Mouse (Mus musculus): Measurements from ENCODE around the gene Rap1gap. TPM values are rescaled to one million over a fixed set of nuclear protein-coding genes. Genes with fewer than 3 reads are reported as not detected.

The Rap1gap gene
- polyA plus RNA-seq, 1 experiment from 2014 or later, result 1.2 TPM

Other genes starting within 250 kb of the Rap1gap start
- gene Cela3b, start 234.2 kb upstream of the Rap1gap start, polyA plus RNA-seq (2015; fragmentation: Nextera tagmentation; extraction: Ambion mirVana), result 0.17 TPM in 1 of 2 replicates, not detected in the other
- gene 1700013G24Rik, start 211.4 kb upstream of the Rap1gap start, polyA plus RNA-seq (2015; fragmentation: Nextera tagmentation; extraction: Ambion mirVana), result not detected in 2 replicates
- gene Hspg2, start 196.0 kb upstream of the Rap1gap start, polyA plus RNA-seq (2015; fragmentation: Nextera tagmentation; extraction: Ambion mirVana), result 2.6 and 3.2 TPM in 2 replicates
- gene Ldlrad2, start 90.2 kb upstream of the Rap1gap start, polyA plus RNA-seq (2015; fragmentation: Nextera tagmentation; extraction: Ambion mirVana), result not detected in 2 replicates
- 36.0 and 44.6 TPM in 2 replicates for gene Usp48, start 71.0 kb upstream of the Rap1gap start, polyA plus RNA-seq (2015; fragmentation: Nextera tagmentation; extraction: Ambion mirVana)
- gene Alpl, start 131.7 kb downstream of the Rap1gap start, polyA plus RNA-seq (2015; fragmentation: Nextera tagmentation; extraction: Ambion mirVana), result 6.3 and 8.2 TPM in 2 replicates
- gene Ece1, start 197.5 kb downstream of the Rap1gap start, polyA plus RNA-seq (2015; fragmentation: Nextera tagmentation; extraction: Ambion mirVana), result 12.3 and 14.2 TPM in 2 replicates

All from liver, embryonic 13.5 days (tissue).